Mouse (Mus musculus) neural tube, embryonic 14.5 days (tissue): Measurements from ENCODE around the gene Rps15. TPM values are rescaled to one million over a fixed set of nuclear protein-coding genes. Genes with fewer than 3 reads are reported as not detected.

Source experiments
- ATAC-seq: fragments of 200-750 bp; cut with Nextera tagmentation; 2 replicates; pipeline ENCODE4 v1.8.0; 2017; ENCODE audit warnings: low read depth, mild to moderate bottlenecking, moderate TSS enrichment, moderate library complexity
- H3K27ac ChIP-seq: fragments of 300-500 bp; sonication (generic); 2 replicates; pipeline ENCODE4 v1.5.1; 2014; ENCODE audit warnings: low read depth, mild to moderate bottlenecking, control low read depth, low read length, moderate library complexity, mixed read lengths
- H3K27me3 ChIP-seq: fragments of 300-500 bp; sonication (generic); 2 replicates; pipeline ENCODE4 v1.6.1; 2014; ENCODE audit warnings: low read length; ENCODE audit not compliant: control insufficient read depth, insufficient read depth
- H3K36me3 ChIP-seq: fragments of 300-500 bp; sonication (generic); 2 replicates; pipeline ENCODE4 v1.6.1; 2014; ENCODE audit warnings: low read length, mixed read lengths; ENCODE audit not compliant: control insufficient read depth, insufficient read depth
- H3K4me1 ChIP-seq: fragments of 300-500 bp; sonication (generic); 2 replicates; pipeline ENCODE4 v1.6.1; 2014; ENCODE audit warnings: low read length; ENCODE audit not compliant: control insufficient read depth, insufficient read depth
- H3K4me2 ChIP-seq: fragments of 300-500 bp; sonication (generic); 2 replicates; pipeline ENCODE4 v1.6.1; 2014; ENCODE audit warnings: mild to moderate bottlenecking, low read depth, low read length, control low read depth
- H3K4me3 ChIP-seq: fragments of 300-500 bp; sonication (generic); 2 replicates; pipeline ENCODE4 v1.5.1; 2014; ENCODE audit warnings: low read depth, low read length, control low read depth, mixed read lengths
- H3K9ac ChIP-seq: fragments of 300-500 bp; sonication (generic); replicated peaks from 2 replicates; pipeline ENCODE4 v1.6.1; 2014; ENCODE audit warnings: low read depth, mild to moderate bottlenecking, control low read depth, low read length, mixed read lengths
- H3K9me3 ChIP-seq: fragments of 300-500 bp; sonication (generic); 2 replicates; pipeline ENCODE4 v1.6.1; 2016; ENCODE audit warnings: low read length; ENCODE audit not compliant: control insufficient read depth
- WGBS: fragments of 180-500 bp; shearing (Covaris S2); extraction: QIAGEN DNeasy Blood & Tissue Kit; methylation state at CpG from one replicate; pipeline ENCODE4 v1.1.7; 2014; 5-methylcytosine and 5-hydroxymethylcytosine counted together
- polyA plus RNA-seq: library from polyadenylated mRNA; unstranded; fragments of >200 nt; fragmentation: Nextera tagmentation; extraction: Ambion mirVana; gene quantifications from 2 replicates; pipeline ENCODE4 v1.2.1, GENCODE M21; 2014

The Rps15 gene
- polyA plus RNA-seq, 1 experiment from 2014 or later: 599 TPM

DNA sequence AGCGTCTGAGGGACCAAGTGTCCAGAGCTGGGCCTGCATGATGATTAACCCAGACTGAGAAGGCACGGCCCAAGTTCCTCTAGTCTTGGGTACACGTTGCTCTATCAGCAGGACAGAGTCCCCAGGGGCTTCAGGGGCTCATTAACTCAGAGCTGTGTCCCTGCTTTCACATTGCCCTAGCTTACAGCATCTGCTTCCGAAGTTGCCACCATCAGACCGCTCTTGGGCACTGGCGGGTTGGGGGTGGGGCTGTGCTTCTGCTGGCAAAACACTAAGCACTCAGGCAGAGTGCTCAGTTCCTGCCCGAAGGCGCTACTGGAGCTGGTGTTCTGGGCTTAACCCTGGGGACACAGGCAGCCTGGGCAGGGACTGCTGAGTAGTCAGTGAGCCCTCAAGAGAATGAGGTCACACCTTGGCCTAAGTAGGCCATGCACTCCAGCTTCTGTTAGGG is 10.3 kb upstream of the Rps15 start:
- Histone ChIP-seq H3K4me1 (no peaks in the 10 kb centered on the region), H3K36me3 (peaks cover 88% of the 10 kb centered on the region), H3K9me3 (no peaks in the 10 kb centered on the region), H3K9ac (no peak overlapping the region; the same call in 1 of the 2 replicates), H3K4me3 (no peak overlapping the region), H3K27me3 (no peaks in the 10 kb centered on the region), H3K27ac (no peak overlapping the region), H3K4me2 (no peak overlapping the region)
- ATAC-seq: peak; percentile 28; the same call in 1 of the 2 replicates
- WGBS: 55% methylated on average over 8 of the region's 8 CpGs

DNA sequence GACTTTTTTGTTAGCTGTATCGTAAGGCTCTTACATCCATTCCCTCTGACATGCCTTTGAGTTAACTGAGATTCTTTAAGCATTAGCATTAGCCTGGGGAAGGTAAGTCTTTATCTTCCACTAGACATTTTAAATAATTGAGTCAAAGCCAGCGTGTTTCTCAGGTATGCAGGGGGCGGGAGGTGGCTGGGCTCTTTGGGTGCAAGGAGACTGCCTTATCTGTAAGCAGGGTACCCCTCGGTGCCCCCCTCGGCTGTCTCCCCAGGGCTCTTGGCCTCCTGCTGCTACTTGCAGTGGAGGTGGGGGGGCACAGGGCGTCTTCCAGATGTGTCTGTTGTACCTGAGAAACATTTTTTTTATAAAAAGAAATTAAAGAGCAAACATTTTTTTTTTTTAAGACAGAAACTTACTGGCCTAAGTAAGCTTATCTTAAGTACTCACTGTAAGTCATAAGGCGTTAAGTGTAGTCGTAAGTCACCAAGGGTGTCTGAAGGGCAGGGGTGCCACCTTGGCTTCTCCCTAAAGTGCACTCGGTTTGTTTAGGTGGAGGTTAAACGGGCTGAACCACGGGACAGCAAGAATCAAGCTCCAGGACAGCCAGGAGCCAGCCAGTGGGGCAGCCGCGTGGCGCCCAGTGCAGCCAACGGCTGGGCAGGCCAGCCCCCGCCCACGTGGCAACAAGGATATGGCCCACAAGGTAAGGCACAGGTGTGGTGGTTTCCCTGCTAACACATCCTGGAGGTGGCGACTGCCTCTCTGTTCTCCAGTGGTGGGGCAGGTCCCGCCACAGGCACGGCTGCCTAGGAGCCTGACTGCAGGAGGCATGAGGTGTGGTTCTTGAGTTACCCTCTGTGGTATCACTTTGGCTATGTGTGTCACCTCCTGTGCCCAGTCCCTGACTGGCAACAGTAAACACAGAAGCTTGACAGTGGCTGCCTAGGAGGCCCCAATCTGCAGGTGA is 9.5 kb upstream of the Rps15 start:
- H3K9ac ChIP-seq: no peak overlapping the region
- no peaks in the 10 kb centered on the region for H3K27me3 ChIP-seq
- no peak overlapping the region for H3K4me3 ChIP-seq
- ATAC-seq: no peak
- H3K27ac ChIP-seq: no peak overlapping the region
- H3K4me1 ChIP-seq: no peaks in the 10 kb centered on the region
- no peak overlapping the region for H3K4me2 ChIP-seq
- H3K36me3 ChIP-seq: peaks cover 86% of the 10 kb centered on the region
- WGBS: 89% methylated on average over 20 of the region's 20 CpGs
- H3K9me3 ChIP-seq: no peaks in the 10 kb centered on the region

- Histone ChIP-seq H3K27me3 (no peaks in the 10 kb centered on the region), H3K4me1 (no peaks in the 10 kb centered on the region), H3K4me2 (no peak overlapping the region), H3K9me3 (no peaks in the 10 kb centered on the region), H3K27ac (no peak overlapping the region), H3K9ac (no peak overlapping the region; the same call in 1 of the 2 replicates), H3K36me3 (peaks cover 66% of the 10 kb centered on the region), H3K4me3 (no peak overlapping the region)
- no peak for ATAC-seq
- WGBS: 69% methylated on average over 15 of the region's 15 CpGs
Measured at GRCm38 (mm10) chr10:80285222-80286070, 6.8 kb upstream of the Rps15 start.

DNA sequence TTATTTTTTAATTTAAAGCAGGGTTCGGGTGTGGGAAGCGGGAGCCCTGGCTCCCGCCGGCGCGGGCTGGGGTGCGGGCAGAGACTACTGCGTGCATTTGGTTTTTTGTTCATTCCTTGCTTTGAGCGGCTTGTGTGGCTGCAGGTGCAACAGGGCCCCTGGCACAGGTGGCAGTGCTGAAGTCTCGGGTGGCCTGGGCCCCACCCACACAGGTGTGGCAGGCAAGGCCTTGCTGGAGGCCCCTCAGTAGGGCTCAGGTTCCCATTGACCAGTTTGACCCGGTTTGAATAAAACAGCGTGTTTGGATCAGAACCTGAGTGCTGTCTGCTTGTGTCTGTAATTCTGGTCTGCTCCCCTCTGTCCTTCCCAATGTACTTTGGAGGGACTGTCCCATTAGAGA is 4.2 kb upstream of the Rps15 start:
- no peak for ATAC-seq
- WGBS: 95% methylated on average over 12 of the region's 12 CpGs
- H3K27me3 ChIP-seq: no peaks in the 10 kb centered on the region; the same call in 1 of the 2 replicates
- peaks cover 43% of the 10 kb centered on the region for H3K36me3 ChIP-seq
- no peak overlapping the region for H3K4me2 ChIP-seq
- no peaks in the 10 kb centered on the region for H3K9me3 ChIP-seq
- H3K4me1 ChIP-seq: peaks cover 1% of the 10 kb centered on the region
- H3K9ac ChIP-seq: no peak overlapping the region
- H3K27ac ChIP-seq: no peak overlapping the region
- no peak overlapping the region for H3K4me3 ChIP-seq

- H3K4me3 ChIP-seq: no peak overlapping the region
- WGBS: 67% methylated on average over 8 of the region's 8 CpGs
- no peak overlapping the region for H3K9ac ChIP-seq
- ATAC-seq: no peak
- H3K4me1 ChIP-seq: peaks cover 6% of the 10 kb centered on the region
- no peaks in the 10 kb centered on the region for H3K9me3 ChIP-seq
- no peak overlapping the region for H3K4me2 ChIP-seq
- H3K27ac ChIP-seq: no peak overlapping the region
- no peaks in the 10 kb centered on the region; the same call in 1 of the 2 replicates for H3K27me3 ChIP-seq
- peaks cover 37% of the 10 kb centered on the region for H3K36me3 ChIP-seq
Measured at GRCm38 (mm10) chr10:80288657-80289056, 3.6 kb upstream of the Rps15 start.

GRCm38 (mm10) chr10:80293325-80293724 is 1.1 kb downstream of the Rps15 start:
- peaks cover 34% of the 10 kb centered on the region for H3K4me1 ChIP-seq
- WGBS: 27% methylated on average over 14 of the region's 14 CpGs
- H3K9ac ChIP-seq: peak overlapping the region; percentile 98
- peak overlapping the region; percentile 96 for H3K4me2 ChIP-seq
- no peak for ATAC-seq
- peak overlapping the region; percentile 80 for H3K4me3 ChIP-seq
- no peak overlapping the region for H3K27ac ChIP-seq
- H3K36me3 ChIP-seq: peaks cover 10% of the 10 kb centered on the region
- no peaks in the 10 kb centered on the region for H3K9me3 ChIP-seq
- H3K27me3 ChIP-seq: no peaks in the 10 kb centered on the region; the same call in 1 of the 2 replicates

GRCm38 (mm10) chr10:80294311-80294710 is 2.1 kb downstream of the Rps15 start:
- peaks cover 10% of the 10 kb centered on the region for H3K36me3 ChIP-seq
- H3K9me3 ChIP-seq: no peaks in the 10 kb centered on the region
- WGBS: 72% methylated on average over 4 of the region's 4 CpGs
- no peak for ATAC-seq
- H3K9ac ChIP-seq: 0 out of 2 replicates have a peak overlapping the region, but pooled peaks have one; percentile 16
- peaks cover 38% of the 10 kb centered on the region for H3K4me1 ChIP-seq
- no peaks in the 10 kb centered on the region; the same call in 1 of the 2 replicates for H3K27me3 ChIP-seq
- no peak overlapping the region for H3K27ac ChIP-seq
- no peak overlapping the region for H3K4me2 ChIP-seq
- no peak overlapping the region for H3K4me3 ChIP-seq

DNA sequence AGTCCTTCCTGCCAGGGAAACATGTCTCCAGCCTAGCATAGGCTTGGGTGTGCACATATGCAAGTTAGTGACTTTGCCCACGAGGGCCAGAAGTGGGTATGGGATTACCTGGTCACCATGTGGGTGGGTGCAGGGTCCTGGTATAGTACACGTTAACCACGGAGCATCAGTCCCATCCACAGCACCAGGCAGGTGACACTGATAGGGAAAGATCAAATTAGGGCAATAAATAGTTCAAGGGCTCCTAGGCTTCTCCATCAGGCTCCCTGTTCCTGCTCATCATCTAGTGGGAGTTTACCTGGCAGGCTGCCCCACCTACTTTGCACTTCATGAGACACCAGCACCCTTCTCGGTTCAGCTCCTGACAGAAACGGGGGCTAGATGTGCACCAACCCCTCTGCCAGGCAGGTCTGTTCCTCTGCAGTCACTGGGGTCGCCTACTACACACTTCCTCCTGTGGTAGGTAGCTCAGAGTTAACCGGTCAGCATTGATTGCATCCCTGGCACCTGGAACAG is 2.6 kb downstream of the Rps15 start:
- Histone ChIP-seq H3K27ac (peak overlapping the region; percentile 58), H3K36me3 (peaks cover 10% of the 10 kb centered on the region), H3K9ac (0 out of 2 replicates have a peak overlapping the region, but pooled peaks have one; percentile 16), H3K4me1 (peaks cover 38% of the 10 kb centered on the region), H3K27me3 (no peaks in the 10 kb centered on the region; the same call in 1 of the 2 replicates), H3K4me3 (peak overlapping the region; percentile 38; the same call in 1 of the 2 replicates), H3K4me2 (peak overlapping the region; percentile 67; the same call in 1 of the 2 replicates), H3K9me3 (no peaks in the 10 kb centered on the region)
- 41% methylated on average over 7 of the region's 7 CpGs for WGBS
- ATAC-seq: no peak
